In genomic region chr8:94978593-94979319, GRCm38 (mm10) we compare ENCODE assay signal across 10 mouse cellular contexts. TPM values are rescaled to one million over a fixed set of nuclear protein-coding genes. Genes with fewer than 3 reads are reported as not detected.
DNase-seq lines count a peak whose midpoint lies in the region; ATAC-seq and TF ChIP-seq lines count a peak whose summit lies in the region.
"Had no signal": no experiment of that assay in that cellular context is flagged by ENCODE, and none has a peak within 500 bp of the region (broad histone marks: within the 10 kb centered on the region; RNA-seq: fewer than 3 reads in every experiment).

No protein-coding gene starts in this region.

- peaks cover 56% of the 10 kb centered on the region for H3K4me1 ChIP-seq in kidney, embryonic 16.5 days (ENCODE audit: insufficient read depth, low read length)
- H3K4me1 ChIP-seq in bone marrow, adult 2 months (ENCODE audit: control insufficient read depth, insufficient read depth, low read length): peaks cover 5% of the 10 kb centered on the region
- H3K4me1 ChIP-seq in hindbrain, embryonic 16.5 days (ENCODE audit: control insufficient read depth, insufficient read depth, low read depth, low read length): peaks cover 32% of the 10 kb centered on the region
- H3K4me1 ChIP-seq in midbrain, embryonic 14.5 days (ENCODE audit: control insufficient read depth, insufficient read depth, low read length): peaks cover 45% of the 10 kb centered on the region

- 78% methylated on average over 13 of the region's 13 CpGs for WGBS in kidney, embryonic 16.5 days
- WGBS in bone marrow, adult 2 months: 2% methylated on average over 13 of the region's 13 CpGs
- 69% methylated on average over 13 of the region's 13 CpGs for WGBS in hindbrain, embryonic 16.5 days
- 69% methylated on average over 13 of the region's 13 CpGs for WGBS in midbrain, embryonic 14.5 days

- intact Hi-C loops in heart, postnatal 14 days (cut with DNase I): no loop called here

- peak overlapping the region; percentile 69 for H3K9ac ChIP-seq in kidney, embryonic 16.5 days (replicated peaks; ENCODE audit: low read length)
- no peak overlapping the region for H3K9ac ChIP-seq in hindbrain, embryonic 16.5 days (ENCODE audit: low read depth, low read length)
- no peak overlapping the region for H3K9ac ChIP-seq in midbrain, embryonic 14.5 days (replicated peaks; ENCODE audit: low read length)

- no peaks in the 10 kb centered on the region for H3K9me3 ChIP-seq in kidney, embryonic 16.5 days (ENCODE audit: low read length)
- H3K9me3 ChIP-seq in hindbrain, embryonic 16.5 days (ENCODE audit: control insufficient read depth, low read length): no peaks in the 10 kb centered on the region
- H3K9me3 ChIP-seq in midbrain, embryonic 14.5 days (ENCODE audit: control insufficient read depth, low read length): no peaks in the 10 kb centered on the region

- ATAC-seq in kidney, embryonic 16.5 days (ENCODE audit: low FRiP score, low TSS enrichment): no peak
- ATAC-seq in hindbrain, embryonic 16.5 days: no peak
- no peak for ATAC-seq in midbrain, embryonic 14.5 days (ENCODE audit: low FRiP score, low TSS enrichment)

- no peaks in the 10 kb centered on the region for H3K36me3 ChIP-seq in kidney, embryonic 16.5 days (ENCODE audit: insufficient read depth, low read length)
- H3K36me3 ChIP-seq in hindbrain, embryonic 16.5 days (ENCODE audit: control insufficient read depth, insufficient read depth, low read length): no peaks in the 10 kb centered on the region
- no peaks in the 10 kb centered on the region for H3K36me3 ChIP-seq in midbrain, embryonic 14.5 days (ENCODE audit: control insufficient read depth, insufficient read depth, low read length)

- no peak for TF ChIP-seq CTCF in bone marrow, adult 2 months (IDR thresholded peaks at IDR 0.05; ENCODE audit: control insufficient read depth, insufficient read depth, low read length)

- peak overlapping the region; percentile 55 for H3K4me2 ChIP-seq in kidney, embryonic 16.5 days (replicated peaks; ENCODE audit: low read depth, low read length)
- H3K4me2 ChIP-seq in hindbrain, embryonic 16.5 days (ENCODE audit: low read length): peak overlapping the region; percentile 41; the same call in 1 of the 2 replicates
- H3K4me2 ChIP-seq in midbrain, embryonic 14.5 days (ENCODE audit: low read length): no peak overlapping the region

- no peaks in the 10 kb centered on the region for H3K27me3 ChIP-seq in kidney, embryonic 16.5 days (ENCODE audit: insufficient read depth, low read length)
- H3K27me3 ChIP-seq in hindbrain, embryonic 16.5 days (replicated peaks; ENCODE audit: control insufficient read depth, insufficient read depth, low read length): no peaks in the 10 kb centered on the region
- H3K27me3 ChIP-seq in midbrain, embryonic 14.5 days (ENCODE audit: control insufficient read depth, insufficient read depth, low read length): no peaks in the 10 kb centered on the region

- no peak for TF ChIP-seq POLR2A in bone marrow, adult 2 months (IDR thresholded peaks at IDR 0.05; ENCODE audit: borderline replicate concordance, control insufficient read depth, low read depth, low read length)

- H3K27ac ChIP-seq in kidney, embryonic 16.5 days (ENCODE audit: low read length): peak overlapping the region; percentile 43; the same call in 1 of the 2 replicates
- H3K27ac ChIP-seq in bone marrow, adult 2 months (ENCODE audit: control insufficient read depth, insufficient read depth, low read depth, low read length, poor library complexity): no peak overlapping the region; the same call in 1 of the 2 replicates
- no peak overlapping the region for H3K27ac ChIP-seq in hindbrain, embryonic 16.5 days (ENCODE audit: low read depth, low read length)
- H3K27ac ChIP-seq in midbrain, embryonic 14.5 days (replicated peaks; ENCODE audit: low read depth, low read length): 0 out of 2 replicates have a peak overlapping the region, but pooled peaks have one; percentile 6

- H3K4me3 ChIP-seq in kidney, embryonic 16.5 days (ENCODE audit: low read length): peak overlapping the region; percentile 49
- peak overlapping the region; percentile 19 for H3K4me3 ChIP-seq in bone marrow, adult 2 months (replicated peaks; ENCODE audit: control insufficient read depth, low read depth, low read length)
- no peak overlapping the region for H3K4me3 ChIP-seq in hindbrain, embryonic 16.5 days (ENCODE audit: low read length)
- H3K4me3 ChIP-seq in midbrain, embryonic 14.5 days (replicated peaks; ENCODE audit: low read depth, low read length): no peak overlapping the region

- DNase-seq in kidney, adult 11 months: no peak
- no peak for DNase-seq in midbrain, embryonic 14.5 days
- no peak for DNase-seq in embryo, embryonic 11 days
- DNase-seq in adrenal gland, postnatal 25 days: no peak
- DNase-seq in heart, postnatal 14 days: no peak
- DNase-seq: gastrocnemius, postnatal 36 days had no signal

RNA-seq across cellular contexts. Expression of gene Adgrg1, which starts 4.2 kb away (rescaled TPM):
- 66.2 and 67.8 TPM in 2 replicates for polyA plus RNA-seq in kidney, embryonic 16.5 days (2015; fragmentation: Nextera tagmentation; extraction: Ambion mirVana)
- 30.1 and 41.3 TPM in 2 replicates for polyA plus RNA-seq in bone marrow, adult 2 months (2011; ENCODE audit: insufficient read depth, insufficient read length, low replicate concordance, missing spikeins)
- 112 and 135 TPM in 2 replicates for polyA plus RNA-seq in hindbrain, embryonic 16.5 days (2015; fragmentation: Nextera tagmentation; extraction: Ambion mirVana)
- 112 and 165 TPM in 2 replicates for polyA plus RNA-seq in midbrain, embryonic 14.5 days (2014; fragmentation: Nextera tagmentation; extraction: Ambion mirVana)
- 11.7 and 20.7 TPM in 2 replicates for total RNA-seq in adrenal gland, postnatal 25 days (2021)
- 10 to 100 TPM; 59.3 to 73.3 TPM for total RNA-seq in heart, postnatal 14 days (2021)

RNA-seq across cellular contexts. Expression of gene Adgrg3, which starts 38.7 kb away (rescaled TPM):
- polyA plus RNA-seq in kidney, embryonic 16.5 days (2015; fragmentation: Nextera tagmentation; extraction: Ambion mirVana): 5.0 and 5.1 TPM in 2 replicates
- 18.7 and 63.0 TPM in 2 replicates for polyA plus RNA-seq in bone marrow, adult 2 months (2011; ENCODE audit: insufficient read depth, insufficient read length, low replicate concordance, missing spikeins)
- polyA plus RNA-seq in hindbrain, embryonic 16.5 days (2015; fragmentation: Nextera tagmentation; extraction: Ambion mirVana): 1.2 and 1.3 TPM in 2 replicates
- 0.24 and 1.3 TPM in 2 replicates for polyA plus RNA-seq in midbrain, embryonic 14.5 days (2014; fragmentation: Nextera tagmentation; extraction: Ambion mirVana)
- 3.0 and 4.2 TPM in 2 replicates for total RNA-seq in adrenal gland, postnatal 25 days (2021)
- 1 to 10 TPM; 1.5 TPM for total RNA-seq in heart, postnatal 14 days (2021)
- total RNA-seq: MEL had no signal

RNA-seq across cellular contexts. Expression of gene Adgrg5, which starts 55.3 kb away (rescaled TPM):
- 0.05 and 0.08 TPM in 2 replicates for polyA plus RNA-seq in kidney, embryonic 16.5 days (2015; fragmentation: Nextera tagmentation; extraction: Ambion mirVana)
- 0.92 and 2.5 TPM in 2 replicates for polyA plus RNA-seq in bone marrow, adult 2 months (2011; ENCODE audit: insufficient read depth, insufficient read length, low replicate concordance, missing spikeins)
- 0.05 and 0.09 TPM in 2 replicates for polyA plus RNA-seq in hindbrain, embryonic 16.5 days (2015; fragmentation: Nextera tagmentation; extraction: Ambion mirVana)
- 0.12 TPM in 1 of 2 replicates, not detected in the other for polyA plus RNA-seq in midbrain, embryonic 14.5 days (2014; fragmentation: Nextera tagmentation; extraction: Ambion mirVana)
- 0.33 and 0.76 TPM in 2 replicates for total RNA-seq in adrenal gland, postnatal 25 days (2021)
- total RNA-seq in heart, postnatal 14 days (2021): under 1 TPM; 0.22 to 0.50 TPM
- total RNA-seq: gastrocnemius, postnatal 36 days had no signal

Comparison
In these comparisons a context has a peak if more than half of its experiments do, and no peak if none do; other contexts are left out.
1. H3K27ac ChIP-seq: peak in kidney, embryonic 16.5 days (single experiment) and midbrain, embryonic 14.5 days (single experiment); none in bone marrow, adult 2 months (single experiment) and hindbrain, embryonic 16.5 days (single experiment).
2. H3K4me3 ChIP-seq: peak in kidney, embryonic 16.5 days (single experiment) and bone marrow, adult 2 months (single experiment); none in hindbrain, embryonic 16.5 days (single experiment) and midbrain, embryonic 14.5 days (single experiment).